Mouse (Mus musculus): ENCODE measurements at regions not wholly inside any gene's neighbourhood (a gene's known extent, or its start where the extent isn't known, plus 50 kb on each side); places are given as distances from the start of the nearest gene placed in this dataset.

DNA sequence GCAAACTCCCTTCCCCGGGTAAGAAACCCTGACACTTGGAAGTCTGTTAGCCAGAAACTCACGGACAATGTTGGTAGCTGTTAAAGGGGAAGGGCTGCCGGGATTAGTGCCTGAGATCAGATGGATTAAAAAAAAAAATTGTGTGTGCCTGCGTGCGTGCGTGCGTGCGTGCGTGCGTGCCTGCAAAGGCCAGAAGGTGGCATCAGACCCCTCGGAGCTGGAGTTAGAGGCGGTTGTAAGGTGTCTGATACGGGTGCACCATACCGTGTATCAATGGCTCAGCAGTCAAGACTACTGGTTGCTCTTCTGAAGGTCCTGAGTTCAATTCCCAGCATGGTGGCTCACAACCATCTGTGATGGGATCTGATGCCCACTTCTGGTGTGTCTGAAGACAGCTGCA lies 59.0 kb upstream of the Ccdc167 start:
- ATAC-seq (ENCODE audit: extremely low read depth, insufficient number of reproducible peaks, low FRiP score, poor library complexity, severe bottlenecking), result no peak

DNA sequence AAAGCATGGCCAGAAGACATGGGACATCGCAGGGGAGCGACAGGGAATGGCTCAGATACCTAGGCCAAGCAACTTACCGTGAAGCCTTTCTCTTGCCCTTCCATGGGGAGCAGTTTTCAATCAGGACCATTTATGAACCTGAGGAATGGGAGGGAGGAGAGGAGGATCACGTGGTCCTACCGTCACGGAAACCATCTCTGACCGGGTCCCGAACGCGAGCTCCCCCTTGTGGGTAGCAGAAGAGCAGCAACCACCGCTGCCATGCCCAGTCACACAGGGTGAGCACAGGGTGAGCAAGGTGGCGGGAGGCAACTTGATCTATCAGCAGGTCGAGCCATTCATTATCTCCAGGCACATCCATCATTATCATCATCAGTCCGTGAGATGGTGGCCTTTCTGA lies 56.5 kb upstream of the Ccdc167 start:
- ATAC-seq (ENCODE audit: extremely low read depth, insufficient number of reproducible peaks, low FRiP score, poor library complexity, severe bottlenecking), result peak; percentile 50; the same call in 1 of the 2 replicates

- no peak for ATAC-seq (ENCODE audit: extremely low read depth, insufficient number of reproducible peaks, low FRiP score, poor library complexity, severe bottlenecking)
Observed at GRCm38 (mm10) chr17:29770914-29771313, 54.1 kb upstream of the Ccdc167 start.

- ATAC-seq (ENCODE audit: extremely low read depth, insufficient number of reproducible peaks, low FRiP score, poor library complexity, severe bottlenecking), result no peak
Observed at GRCm38 (mm10) chr17:29769631-29770030, 52.8 kb upstream of the Ccdc167 start.

GRCm38 (mm10) chr17:29769143-29769542 lies 52.3 kb upstream of the Ccdc167 start:
- ATAC-seq (ENCODE audit: extremely low read depth, insufficient number of reproducible peaks, low FRiP score, poor library complexity, severe bottlenecking), result peak; percentile 68

DNA sequence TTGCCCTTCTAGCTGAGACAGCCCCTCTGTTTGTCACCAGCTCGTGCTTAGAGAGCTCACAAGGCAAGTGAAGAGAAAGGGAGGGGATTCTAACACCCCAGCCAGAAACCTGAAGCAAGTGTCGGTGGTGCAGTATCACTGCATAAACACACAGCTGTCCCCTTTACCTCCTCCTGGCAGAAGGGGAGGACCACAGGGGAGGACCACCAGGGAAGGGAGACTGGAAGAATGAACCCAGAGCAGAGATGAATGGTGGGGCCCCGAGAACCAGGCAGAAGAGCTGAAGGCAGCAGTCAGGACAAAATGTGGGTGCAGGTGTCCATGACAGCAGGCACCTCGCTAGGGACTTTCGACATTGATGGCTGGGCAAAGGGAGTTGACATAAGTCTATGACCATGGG lies 51.8 kb upstream of the Ccdc167 start:
- ATAC-seq (ENCODE audit: extremely low read depth, insufficient number of reproducible peaks, low FRiP score, poor library complexity, severe bottlenecking), result no peak

Data from neutrophil, adult 5-6 weeks (primary cell).